In genomic region chr3:152520074-152520473, GRCm38 (mm10) we compare ENCODE assay signal across 19 mouse cellular contexts.
"Had no signal": no experiment of that assay in that cellular context is flagged by ENCODE, and none has a peak within 500 bp of the region (broad histone marks: within the 10 kb centered on the region; RNA-seq: fewer than 3 reads in every experiment).

No protein-coding gene starts in this region.

- H3K4me2 ChIP-seq: heart, embryonic 12.5 days; hindbrain, embryonic 13.5 days; hindbrain, embryonic 15.5 days; limb, embryonic 13.5 days; limb, embryonic 15.5 days; liver, embryonic 12.5 days had no signal

- H3K4me3 ChIP-seq: heart, embryonic 10.5 days; heart, embryonic 12.5 days; hindbrain, embryonic 13.5 days; hindbrain, embryonic 15.5 days; limb, embryonic 13.5 days; limb, embryonic 15.5 days; liver, embryonic 12.5 days had no signal

- H3K9me3 ChIP-seq: heart, embryonic 10.5 days; heart, embryonic 12.5 days; hindbrain, embryonic 13.5 days; hindbrain, embryonic 15.5 days; limb, embryonic 15.5 days; liver, embryonic 12.5 days had no signal

- DNase-seq: forebrain, postnatal 0 days; gastrocnemius, postnatal 14 days; heart, adult 18-20 months; heart, postnatal 10 days; kidney, adult 18-20 months; kidney, adult 9 months; kidney, postnatal 25 days; layer of hippocampus, postnatal 36 days; left cerebral cortex, postnatal 4 days had no signal

- H3K27me3 ChIP-seq: hindbrain, embryonic 13.5 days; hindbrain, embryonic 15.5 days; limb, embryonic 13.5 days; limb, embryonic 15.5 days had no signal

- H3K4me1 ChIP-seq: heart, embryonic 10.5 days; heart, embryonic 12.5 days; liver, embryonic 12.5 days had no signal

- H3K36me3 ChIP-seq: heart, embryonic 10.5 days; heart, embryonic 12.5 days; hindbrain, embryonic 13.5 days; hindbrain, embryonic 15.5 days; limb, embryonic 13.5 days; limb, embryonic 15.5 days; liver, embryonic 12.5 days had no signal

- H3K9ac ChIP-seq: forebrain, postnatal 0 days; heart, embryonic 12.5 days; hindbrain, embryonic 13.5 days; hindbrain, embryonic 15.5 days; limb, embryonic 13.5 days; limb, embryonic 15.5 days; liver, embryonic 12.5 days; liver, embryonic 14.5 days had no signal

- ATAC-seq: forebrain, postnatal 0 days; hindbrain, postnatal 0 days; intestine, embryonic 16.5 days; liver, embryonic 12.5 days had no signal

- H3K27ac ChIP-seq: heart, embryonic 10.5 days; hindbrain, embryonic 13.5 days; hindbrain, embryonic 15.5 days; hindbrain, postnatal 0 days; limb, embryonic 13.5 days; limb, embryonic 15.5 days; liver, embryonic 12.5 days; liver, embryonic 14.5 days had no signal
